Mouse (Mus musculus) liver, postnatal 0 days (tissue): Measurements from ENCODE around the gene Hist1h2an. TPM values are rescaled to one million over a fixed set of nuclear protein-coding genes. Genes with fewer than 3 reads are reported as not detected.
"Not testable (repeated sequence)": the region's sequence is repeated elsewhere in the genome, so short reads cannot be mapped to it uniquely, and the experiment has no call there.

Experiments used
- ATAC-seq: fragments of 200-750 bp; cut with Nextera tagmentation; 2 replicates; pipeline ENCODE4 v1.8.0; 2017; ENCODE audit warnings: mild to moderate bottlenecking, moderate library complexity
- DNase-seq: peaks from one replicate; pipeline ENCODE4 v3.0.0-alpha.2; 2016
- H3K27ac ChIP-seq: fragments of 300-500 bp; sonication (generic); 2 replicates; pipeline ENCODE4 v1.5.1; 2014; ENCODE audit warnings: antibody characterized with exemption, moderate library complexity, mild to moderate bottlenecking, low read depth
- H3K27me3 ChIP-seq: fragments of 300-500 bp; sonication (generic); 2 replicates; pipeline ENCODE4 v1.6.1; 2014; ENCODE audit warnings: low read length, control low read depth, mixed read lengths; ENCODE audit not compliant: insufficient read depth
- H3K36me3 ChIP-seq: fragments of 300-500 bp; sonication (generic); replicated peaks from 2 replicates; pipeline ENCODE4 v1.6.1; 2014; ENCODE audit warnings: mild to moderate bottlenecking, control low read depth, low read length, moderate library complexity, mixed read lengths; ENCODE audit not compliant: insufficient read depth
- H3K4me1 ChIP-seq: fragments of 300-500 bp; sonication (generic); 2 replicates; pipeline ENCODE4 v1.6.1; 2014; ENCODE audit warnings: antibody characterized with exemption, mild to moderate bottlenecking, control low read depth; ENCODE audit not compliant: insufficient read depth
- H3K4me2 ChIP-seq: fragments of 300-500 bp; sonication (generic); 2 replicates; pipeline ENCODE4 v1.6.1; 2014; ENCODE audit warnings: low read depth, mild to moderate bottlenecking, low read length, moderate library complexity, mixed read lengths
- H3K4me3 ChIP-seq: fragments of 300-500 bp; sonication (generic); 2 replicates; pipeline ENCODE4 v1.5.1; 2014; ENCODE audit warnings: low read depth, low read length
- H3K9ac ChIP-seq: fragments of 300-500 bp; sonication (generic); replicated peaks from 2 replicates; pipeline ENCODE4 v1.6.1; 2014; ENCODE audit warnings: mild to moderate bottlenecking, moderate library complexity
- H3K9me3 ChIP-seq: fragments of 300-500 bp; sonication (generic); 2 replicates; pipeline ENCODE4 v1.6.1; 2016; ENCODE audit warnings: mild to moderate bottlenecking, control low read depth, low read length, mixed read lengths
- CTCF ChIP-seq: sonication (generic); IDR thresholded peaks from 2 replicates; pipeline ENCODE4 v1.5.1; 2016; ENCODE audit warnings: antibody characterized with exemption, low read depth
- EP300 ChIP-seq: IDR thresholded peaks from 2 replicates; pipeline ENCODE4 v1.6.1; 2016; ENCODE audit warnings: antibody characterized with exemption, low read depth, mild to moderate bottlenecking
- WGBS: fragments of 180-500 bp; shearing (Covaris S2); extraction: QIAGEN DNeasy Blood & Tissue Kit; methylation state at CpG from one replicate; pipeline ENCODE4 v1.1.7; 2014; ENCODE audit not compliant: insufficient replicate concordance; 5-methylcytosine and 5-hydroxymethylcytosine counted together
- polyA plus RNA-seq: library from polyadenylated mRNA; unstranded; fragments of >200 nt; fragmentation: Nextera tagmentation; extraction: Ambion mirVana; gene quantifications from 2 replicates; pipeline ENCODE4 v1.2.1, GENCODE M21; 2015

Gene Hist1h2an
- polyA plus RNA-seq, 1 experiment from 2014 or later, result 11.4 TPM

GRCm38 (mm10) chr13:21782361-21783254 lies 4.4 kb downstream of the Hist1h2an start:
- peak; percentile 45 for DNase-seq
- peak overlapping the region; percentile 36 for H3K4me3 ChIP-seq
- not testable (repeated sequence) for H3K9me3 ChIP-seq, H3K27me3 ChIP-seq, H3K36me3 ChIP-seq, ATAC-seq
- TF ChIP-seq EP300, result 0 out of 2 replicates have a peak, but pooled peaks have one; percentile 25
- H3K4me1 ChIP-seq, result peaks cover 22% of the 10 kb centered on the region
- H3K9ac ChIP-seq, result peak overlapping the region; percentile 74
- peak overlapping the region; percentile 95 for H3K27ac ChIP-seq
- under 1% methylated on average over 17 of the region's 35 CpGs for WGBS
- H3K4me2 ChIP-seq, result peak overlapping the region; percentile 71

GRCm38 (mm10) chr13:21781639-21782038 lies 5.4 kb downstream of the Hist1h2an start:
- H3K27me3 ChIP-seq, result no peaks in the 10 kb centered on the region
- no peaks in the 10 kb centered on the region for H3K36me3 ChIP-seq
- 76% methylated on average over 1 of the region's 1 CpGs for WGBS
- peak overlapping the region; percentile 13; the same call in 1 of the 2 replicates for H3K4me3 ChIP-seq
- DNase-seq (no peak), ATAC-seq (no peak)
- no peak for TF ChIP-seq EP300
- TF ChIP-seq CTCF, result no peak
- peak overlapping the region; percentile 80; the same call in 1 of the 2 replicates for H3K4me2 ChIP-seq
- H3K9me3 ChIP-seq, result no peaks in the 10 kb centered on the region
- peak overlapping the region; percentile 95 for H3K27ac ChIP-seq
- H3K4me1 ChIP-seq, result peaks cover 22% of the 10 kb centered on the region
- H3K9ac ChIP-seq, result no peak overlapping the region

GRCm38 (mm10) chr13:21781021-21781555 lies 5.9 kb downstream of the Hist1h2an start:
- H3K9me3 ChIP-seq, result no peaks in the 10 kb centered on the region
- WGBS, result 39% methylated on average over 6 of the region's 6 CpGs
- H3K4me3 ChIP-seq, result peak overlapping the region; percentile 61
- H3K9ac ChIP-seq, result peak overlapping the region; percentile 87
- ATAC-seq (no peak), DNase-seq (no peak)
- peaks cover 21% of the 10 kb centered on the region for H3K4me1 ChIP-seq
- no peaks in the 10 kb centered on the region for H3K36me3 ChIP-seq
- peak overlapping the region; percentile 80 for H3K4me2 ChIP-seq
- H3K27me3 ChIP-seq, result no peaks in the 10 kb centered on the region
- peak overlapping the region; percentile 95 for H3K27ac ChIP-seq
- TF ChIP-seq EP300 (no peak), CTCF (no peak)

GRCm38 (mm10) chr13:21779767-21780731 lies 7.0 kb downstream of the Hist1h2an start, which contains the start of gene Hist1h1b:
Hist1h1b (minus strand) TSS chr13:21780625.
- H3K4me1 ChIP-seq, result peaks cover 17% of the 10 kb centered on the region
- WGBS, result under 1% methylated on average over 44 of the region's 44 CpGs

GRCm38 (mm10) chr13:21778814-21779766 lies 7.9 kb downstream of the Hist1h2an start:
- Histone ChIP-seq H3K27ac (peak overlapping the region; percentile 95), H3K36me3 (no peaks in the 10 kb centered on the region), H3K27me3 (no peaks in the 10 kb centered on the region), H3K4me3 (peak overlapping the region; percentile 61), H3K9me3 (no peaks in the 10 kb centered on the region), H3K4me2 (peak overlapping the region; percentile 80), H3K4me1 (peaks cover 13% of the 10 kb centered on the region), H3K9ac (peak overlapping the region; percentile 87)
- WGBS, result 3% methylated on average over 33 of the region's 33 CpGs
- ATAC-seq, result peak; percentile 72
- DNase-seq, result peak; percentile 78
- TF ChIP-seq EP300 (no peak; the same call in 1 of the 2 replicates), CTCF (no peak)

More at GRCm38 (mm10) chr13:21779767-21780731, 7.0 kb downstream of the Hist1h2an start, which contains the start of gene Hist1h1b:
- Histone ChIP-seq H3K4me2 (peak within 1 kb of the TSS; percentile 80), H3K9ac (peak within 1 kb of the TSS; percentile 87), H3K9me3 (no peaks in the 10 kb centered on the region), H3K36me3 (no peaks in the 10 kb centered on the region), H3K27ac (peak within 1 kb of the TSS; percentile 95), H3K27me3 (no peaks in the 10 kb centered on the region), H3K4me3 (peak within 1 kb of the TSS; percentile 61)
- TF ChIP-seq EP300 (no peak), CTCF (peak; percentile 18)
- DNase-seq, result peak; percentile 85
- ATAC-seq, result peak; percentile 49
